Mouse (Mus musculus): Measurements from ENCODE around the gene Mga.

- TF ChIP-seq CTCF (conservative IDR thresholded peaks at IDR 0.05; ENCODE audit: insufficient read depth, insufficient read length, low read depth, low read length) = no peak
- TF ChIP-seq POLR2A (IDR thresholded peaks at IDR 0.05; ENCODE audit: low read depth, low read length) = no peak
Observed at GRCm38 (mm10) chr2:119990881-119991280, 93.9 kb downstream of the Mga start.
